Mouse (Mus musculus) hindbrain, embryonic 10.5 days (tissue): ENCODE measurements around the gene Acmsd. TPM values are rescaled to one million over a fixed set of nuclear protein-coding genes. Genes with fewer than 3 reads are reported as not detected.

ENCODE experiments used
- DNase-seq: peaks from one replicate; pipeline ENCODE4 v3.0.0-alpha.2; 2017; ENCODE audit warnings: low spot score
- H3K27ac ChIP-seq: fragments of 300-500 bp; sonication (generic); 2 replicates; pipeline ENCODE4 v1.5.1; 2016; ENCODE audit warnings: mild to moderate bottlenecking, moderate library complexity
- H3K27me3 ChIP-seq: fragments of 300-500 bp; sonication (generic); 2 replicates; pipeline ENCODE4 v1.6.1; 2016; ENCODE audit warnings: mild to moderate bottlenecking; ENCODE audit not compliant: poor library complexity, insufficient read depth, severe bottlenecking
- H3K36me3 ChIP-seq: fragments of 300-500 bp; sonication (generic); 2 replicates; pipeline ENCODE4 v1.6.1; 2016; ENCODE audit warnings: mild to moderate bottlenecking, moderate library complexity
- H3K4me1 ChIP-seq: fragments of 300-500 bp; sonication (generic); replicated peaks from 2 replicates; pipeline ENCODE4 v1.6.1; 2016; ENCODE audit warnings: mild to moderate bottlenecking
- H3K4me3 ChIP-seq: fragments of 300-500 bp; sonication (generic); 2 replicates; pipeline ENCODE4 v1.5.1; 2016; ENCODE audit warnings: mild to moderate bottlenecking, moderate library complexity
- H3K9me3 ChIP-seq: fragments of 300-500 bp; sonication (generic); 2 replicates; pipeline ENCODE4 v1.6.1; 2016; ENCODE audit warnings: mild to moderate bottlenecking, moderate library complexity
- WGBS: fragments of 180-500 bp; shearing (Covaris S2); methylation state at CpG from one replicate; pipeline ENCODE4 v1.1.7; 2016; 5-methylcytosine and 5-hydroxymethylcytosine counted together
- polyA plus RNA-seq: library from polyadenylated mRNA; unstranded; fragments of >200 nt; fragmentation: Nextera tagmentation; extraction: Ambion mirVana; gene quantifications from 2 replicates; pipeline ENCODE4 v1.2.1, GENCODE M21; 2016

Gene Acmsd
- 0.27 and 0.35 TPM in 2 replicates for polyA plus RNA-seq

DNA sequence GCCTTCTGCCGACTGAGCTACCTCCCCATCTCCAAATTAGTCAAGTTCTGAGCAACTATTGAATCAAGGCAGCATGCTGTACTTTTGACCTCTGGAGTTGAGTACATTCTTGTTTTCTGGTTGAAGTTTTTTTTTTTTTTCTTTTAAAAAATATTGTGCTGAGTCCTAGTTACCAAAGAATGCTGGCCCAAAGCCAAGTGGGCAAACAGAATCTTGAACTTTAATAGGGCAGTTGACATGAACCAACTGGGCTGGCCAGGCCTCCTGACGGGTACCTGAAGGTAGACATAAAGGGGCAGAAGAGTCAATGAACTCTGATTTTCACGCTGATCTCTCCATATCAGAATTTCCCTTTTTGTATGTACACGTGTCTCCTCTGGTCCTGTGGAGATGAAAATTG, at the start of gene Acmsd:
Gene Acmsd, plus strand, starts transcription at position 318 of the 400 bp plus-strand sequence.
- H3K27ac ChIP-seq: no peak within 1 kb of the TSS
- H3K9me3 ChIP-seq: peaks cover 4% of the 10 kb centered on the region; the same call in 1 of the 2 replicates
- H3K4me3 ChIP-seq: no peak within 1 kb of the TSS
- DNase-seq: no peak
- H3K27me3 ChIP-seq: no peaks in the 10 kb centered on the region
- WGBS: 90% methylated on average over 4 of the region's 4 CpGs
- 0 out of 2 replicates have a peak, but pooled peaks cover 3% of the 10 kb centered on the region for H3K4me1 ChIP-seq
- H3K36me3 ChIP-seq: no peaks in the 10 kb centered on the region

DNA sequence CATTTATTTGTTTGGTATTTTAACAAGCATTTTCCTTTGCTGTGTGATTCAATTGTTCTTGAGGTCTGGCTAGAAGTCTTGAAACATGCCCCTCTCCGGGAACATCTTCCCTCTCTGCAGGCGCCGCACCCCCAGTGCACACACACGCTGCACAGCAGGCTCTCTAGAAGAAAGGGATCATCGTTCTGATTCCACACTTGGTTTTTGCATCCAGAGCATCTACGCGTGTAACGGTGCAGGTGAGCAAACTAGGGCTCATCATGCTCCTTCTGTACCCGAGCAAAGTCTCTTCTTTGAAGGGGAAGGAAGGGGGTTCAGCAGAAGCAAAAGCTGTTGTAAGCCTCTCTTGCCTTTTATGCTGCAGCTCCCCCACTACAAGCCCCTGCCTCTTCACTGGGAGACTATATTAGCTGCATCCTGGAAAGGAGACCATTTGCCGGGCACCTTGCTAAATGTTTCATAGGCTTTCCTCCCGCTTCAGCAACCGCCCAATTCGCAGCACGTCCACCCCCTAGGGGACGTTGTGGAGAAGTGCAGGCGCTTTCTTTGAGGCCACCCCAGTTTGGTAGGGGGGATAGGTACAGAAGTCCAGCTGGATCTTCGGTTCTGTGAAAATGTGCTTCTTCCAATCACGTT, 49.6 kb upstream of the Acmsd start, which contains the start of gene Tmem163:
Gene Tmem163, minus strand, starts transcription at position 51 of the 636 bp plus-strand sequence.
- DNase-seq: peak; percentile 67
- WGBS: 12% methylated on average over 18 of the region's 18 CpGs
- H3K9me3 ChIP-seq: no peaks in the 10 kb centered on the region
- no peaks in the 10 kb centered on the region for H3K36me3 ChIP-seq
- peak within 1 kb of the TSS; percentile 86 for H3K27ac ChIP-seq
- peaks cover 56% of the 10 kb centered on the region for H3K27me3 ChIP-seq
- peak within 1 kb of the TSS; percentile 64 for H3K4me3 ChIP-seq
- H3K4me1 ChIP-seq: peaks cover 32% of the 10 kb centered on the region

DNA sequence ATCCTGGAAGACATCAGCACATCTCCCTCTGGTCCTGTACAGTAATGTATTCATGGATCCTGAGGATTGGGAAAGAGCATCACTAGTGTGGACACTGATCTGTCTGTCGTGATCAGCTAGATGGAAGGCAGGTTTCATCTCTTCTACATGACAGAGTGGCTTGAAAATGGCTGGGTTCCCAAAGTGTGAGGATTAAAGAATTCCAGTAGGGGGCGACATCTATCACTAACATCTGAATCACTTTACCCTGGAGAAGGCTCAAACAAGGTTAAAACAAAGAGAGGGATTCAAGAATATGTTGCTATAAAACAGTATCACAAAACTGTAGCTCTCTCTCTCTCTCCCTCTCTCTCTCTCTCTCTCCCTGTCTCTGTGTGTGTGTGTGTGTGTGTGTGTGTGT, 32.7 kb upstream of the Acmsd start:
- Histone ChIP-seq H3K4me1 (no peaks in the 10 kb centered on the region), H3K4me3 (no peak overlapping the region), H3K9me3 (no peaks in the 10 kb centered on the region), H3K27ac (no peak overlapping the region), H3K27me3 (no peaks in the 10 kb centered on the region), H3K36me3 (no peaks in the 10 kb centered on the region)
- no peak for DNase-seq
- whole genome bisulfite sequencing: 24% methylated on average over 2 of the region's 2 CpGs

DNA sequence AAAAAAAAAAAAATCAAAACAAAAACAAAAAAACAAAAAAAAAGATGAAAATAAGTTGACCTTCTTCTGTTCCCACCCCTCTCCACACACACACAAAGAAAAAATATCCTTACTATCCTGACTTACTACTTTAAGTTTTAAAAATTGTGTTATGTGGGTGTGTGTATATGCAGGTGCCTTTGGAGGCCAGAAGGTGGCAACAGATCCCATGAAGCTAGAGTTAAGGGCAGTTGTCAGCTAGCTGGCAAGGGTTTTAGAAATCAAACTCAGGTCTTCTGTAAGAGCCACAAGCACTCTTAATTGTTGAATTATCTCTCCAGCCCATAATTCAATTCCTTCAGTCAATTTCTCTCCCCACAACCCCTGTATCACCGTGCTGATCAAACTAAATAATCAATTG, 27.0 kb upstream of the Acmsd start:
- no peaks in the 10 kb centered on the region for H3K27me3 ChIP-seq
- H3K27ac ChIP-seq: no peak overlapping the region
- no peak for DNase-seq
- H3K36me3 ChIP-seq: no peaks in the 10 kb centered on the region
- no peaks in the 10 kb centered on the region for H3K9me3 ChIP-seq
- H3K4me1 ChIP-seq: no peaks in the 10 kb centered on the region
- WGBS: 74% methylated on average over 1 of the region's 1 CpGs
- no peak overlapping the region for H3K4me3 ChIP-seq

DNA sequence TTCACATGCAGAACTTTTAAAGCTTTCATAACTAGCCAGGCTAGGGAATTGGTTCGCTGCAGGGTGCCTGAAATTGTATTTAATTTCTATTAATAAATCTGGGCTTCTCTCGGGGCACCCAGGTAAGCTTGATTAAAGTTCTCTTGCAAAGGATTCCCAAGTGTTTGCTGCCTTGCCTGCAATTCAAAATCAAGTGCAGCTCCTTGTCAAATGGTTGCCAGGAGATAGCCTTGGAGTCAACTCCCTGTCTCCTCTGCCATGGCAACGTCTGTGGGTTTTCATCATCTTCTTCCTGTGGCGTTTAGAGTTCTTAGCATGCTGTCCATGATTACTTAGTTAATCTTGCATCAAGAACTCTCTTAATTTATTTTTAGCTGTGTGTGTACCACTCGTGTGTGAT, 22.9 kb upstream of the Acmsd start:
- Histone ChIP-seq H3K4me1 (no peaks in the 10 kb centered on the region), H3K36me3 (no peaks in the 10 kb centered on the region), H3K9me3 (no peaks in the 10 kb centered on the region), H3K27me3 (no peaks in the 10 kb centered on the region), H3K4me3 (no peak overlapping the region), H3K27ac (no peak overlapping the region)
- DNase-seq: no peak
- WGBS: 85% methylated on average over 5 of the region's 5 CpGs

DNA sequence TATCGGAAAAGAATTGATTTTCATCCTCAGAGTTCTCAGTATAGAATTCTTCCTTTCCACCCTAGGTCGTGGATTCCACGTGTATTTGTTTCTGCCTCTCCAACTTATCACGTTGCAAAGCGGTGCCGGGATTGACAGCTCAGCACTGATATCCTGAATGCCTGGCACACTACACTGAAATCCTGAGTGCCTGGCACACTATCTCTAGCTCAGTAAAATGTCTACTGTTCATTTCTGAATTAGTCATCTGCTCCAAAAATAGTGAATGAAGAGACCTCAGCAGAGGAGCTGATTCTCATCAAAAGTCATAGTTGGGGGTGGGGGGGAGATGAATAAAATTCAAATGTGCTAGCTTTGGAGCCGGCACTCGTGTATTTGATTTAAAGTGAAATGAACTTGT, 12.8 kb upstream of the Acmsd start:
- no peak overlapping the region for H3K4me3 ChIP-seq
- DNase-seq: no peak
- H3K27ac ChIP-seq: no peak overlapping the region
- no peaks in the 10 kb centered on the region for H3K9me3 ChIP-seq
- no peaks in the 10 kb centered on the region for H3K36me3 ChIP-seq
- 95% methylated on average over 8 of the region's 8 CpGs for WGBS
- no peaks in the 10 kb centered on the region for H3K27me3 ChIP-seq
- H3K4me1 ChIP-seq: no peaks in the 10 kb centered on the region

DNA sequence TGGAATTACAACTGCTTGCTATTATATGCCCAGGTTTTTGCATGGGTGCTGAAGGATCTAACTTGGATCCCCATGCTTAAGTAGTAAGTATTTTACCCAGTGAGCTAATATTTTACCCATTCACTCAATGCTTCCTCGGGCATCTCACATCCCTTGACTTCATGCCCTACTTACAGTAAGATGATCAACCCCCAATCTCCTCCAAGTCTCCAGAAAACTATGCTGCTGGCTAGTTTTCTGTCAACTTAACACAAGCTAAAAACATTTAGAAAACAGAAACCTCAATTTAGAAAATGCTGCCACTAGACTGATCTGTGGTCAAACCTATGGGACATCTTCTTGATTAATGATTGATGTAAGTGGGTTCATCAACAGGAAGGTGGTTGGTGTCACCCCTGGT, 10.9 kb upstream of the Acmsd start:
- Histone ChIP-seq H3K4me3 (no peak overlapping the region), H3K27ac (no peak overlapping the region), H3K27me3 (no peaks in the 10 kb centered on the region), H3K9me3 (no peaks in the 10 kb centered on the region), H3K36me3 (no peaks in the 10 kb centered on the region), H3K4me1 (no peaks in the 10 kb centered on the region)
- no peak for DNase-seq
- WGBS: 89% methylated on average over 1 of the region's 1 CpGs

DNA sequence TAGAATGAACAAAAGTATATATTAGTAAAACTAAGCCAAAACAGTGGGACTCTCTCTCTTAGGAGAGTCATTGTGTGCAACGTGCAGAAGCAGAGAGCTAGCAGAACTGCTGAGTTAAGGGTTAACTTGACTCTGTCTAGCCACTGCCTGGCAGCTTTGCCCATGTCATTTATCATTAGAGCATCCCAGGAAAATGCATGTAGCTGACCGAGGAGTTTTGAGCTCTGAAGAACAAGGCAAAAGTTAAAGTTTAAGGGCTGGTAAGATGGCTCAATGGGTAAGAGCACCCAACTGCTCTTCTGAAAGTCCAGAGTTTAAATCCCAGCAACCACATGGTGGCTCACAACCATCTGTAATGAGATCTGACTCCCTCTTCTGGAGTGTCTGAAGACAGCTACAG, 5.6 kb upstream of the Acmsd start:
- Histone ChIP-seq H3K27ac (no peak overlapping the region), H3K36me3 (no peaks in the 10 kb centered on the region), H3K9me3 (peaks cover under 1% of the 10 kb centered on the region; the same call in 1 of the 2 replicates), H3K4me1 (no peaks in the 10 kb centered on the region), H3K4me3 (no peak overlapping the region), H3K27me3 (no peaks in the 10 kb centered on the region)
- DNase-seq: no peak
- 72% methylated on average over 2 of the region's 2 CpGs for WGBS

DNA sequence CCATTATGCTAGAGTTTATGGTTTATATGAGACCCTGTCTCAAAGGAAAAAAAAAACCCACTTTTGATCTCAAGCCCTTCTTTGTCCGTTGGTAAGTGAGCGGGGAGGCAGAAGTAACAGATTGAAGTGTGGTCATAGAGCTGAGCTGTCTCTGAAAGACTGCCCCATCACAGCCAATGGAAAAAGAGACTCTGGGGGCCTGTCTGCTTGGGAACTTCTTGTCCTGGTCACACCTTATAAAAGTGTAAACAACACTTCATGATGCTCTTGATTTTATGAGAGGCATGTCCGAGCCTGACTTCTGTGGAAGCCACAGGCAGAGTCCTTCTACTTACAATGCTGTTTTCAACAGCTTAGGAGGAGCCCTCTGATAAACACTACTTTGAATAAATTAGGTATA, 1.9 kb downstream of the Acmsd start:
- H3K36me3 ChIP-seq: no peaks in the 10 kb centered on the region
- H3K4me3 ChIP-seq: no peak overlapping the region
- WGBS: 64% methylated on average over 3 of the region's 3 CpGs
- DNase-seq: no peak
- H3K27me3 ChIP-seq: no peaks in the 10 kb centered on the region
- no peak overlapping the region for H3K27ac ChIP-seq
- peaks cover 4% of the 10 kb centered on the region; the same call in 1 of the 2 replicates for H3K9me3 ChIP-seq
- 0 out of 2 replicates have a peak, but pooled peaks cover 3% of the 10 kb centered on the region for H3K4me1 ChIP-seq

DNA sequence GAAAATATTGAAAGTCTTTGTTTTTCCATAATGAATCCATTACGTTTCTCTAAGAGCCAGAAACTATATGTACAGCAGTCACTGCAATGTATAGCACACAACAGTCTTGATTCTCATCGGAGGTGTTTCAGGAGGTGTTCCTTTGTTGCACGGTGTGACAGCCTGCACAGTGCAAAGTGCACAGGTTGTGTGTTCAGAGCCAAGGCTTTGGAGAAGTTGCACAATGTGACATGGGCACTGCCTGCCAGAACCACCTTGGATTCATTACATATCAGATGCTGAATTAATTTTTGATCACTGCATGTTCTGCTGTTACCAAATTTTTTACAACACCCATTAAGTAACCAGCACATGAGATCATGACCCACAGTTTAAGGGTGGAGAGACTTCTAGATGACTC, 3.2 kb downstream of the Acmsd start:
- H3K4me1 ChIP-seq: 0 out of 2 replicates have a peak, but pooled peaks cover 3% of the 10 kb centered on the region
- no peak for DNase-seq
- no peaks in the 10 kb centered on the region for H3K27me3 ChIP-seq
- H3K27ac ChIP-seq: no peak overlapping the region
- H3K36me3 ChIP-seq: no peaks in the 10 kb centered on the region
- no peak overlapping the region for H3K4me3 ChIP-seq
- 86% methylated on average over 3 of the region's 3 CpGs for WGBS
- H3K9me3 ChIP-seq: peaks cover 4% of the 10 kb centered on the region; the same call in 1 of the 2 replicates

DNA sequence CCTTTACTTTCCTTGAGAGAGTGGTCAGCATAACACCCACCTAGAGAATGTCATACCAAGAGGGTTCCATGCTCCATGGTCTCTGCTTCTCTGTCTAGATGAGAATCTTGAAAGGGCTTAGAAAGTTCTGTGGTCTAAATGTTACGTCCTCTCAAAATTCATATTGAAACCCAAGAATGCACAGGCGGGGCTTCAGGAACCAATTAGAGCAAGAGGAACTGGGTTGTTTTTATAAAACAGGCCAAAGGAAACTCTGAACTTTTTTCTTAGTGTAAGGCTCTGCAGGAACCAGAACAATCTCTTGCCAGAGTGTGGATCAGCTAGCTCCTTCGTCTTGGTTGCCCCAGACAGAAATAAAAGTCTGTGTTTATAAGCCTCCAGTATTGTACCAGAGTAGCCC, 3.6 kb downstream of the Acmsd start:
- H3K27ac ChIP-seq: no peak overlapping the region
- H3K9me3 ChIP-seq: peaks cover 4% of the 10 kb centered on the region; the same call in 1 of the 2 replicates
- 0 out of 2 replicates have a peak, but pooled peaks cover 3% of the 10 kb centered on the region for H3K4me1 ChIP-seq
- H3K27me3 ChIP-seq: no peaks in the 10 kb centered on the region
- DNase-seq: no peak
- H3K4me3 ChIP-seq: no peak overlapping the region
- no peaks in the 10 kb centered on the region for H3K36me3 ChIP-seq
- WGBS: 78% methylated on average over 3 of the region's 3 CpGs

DNA sequence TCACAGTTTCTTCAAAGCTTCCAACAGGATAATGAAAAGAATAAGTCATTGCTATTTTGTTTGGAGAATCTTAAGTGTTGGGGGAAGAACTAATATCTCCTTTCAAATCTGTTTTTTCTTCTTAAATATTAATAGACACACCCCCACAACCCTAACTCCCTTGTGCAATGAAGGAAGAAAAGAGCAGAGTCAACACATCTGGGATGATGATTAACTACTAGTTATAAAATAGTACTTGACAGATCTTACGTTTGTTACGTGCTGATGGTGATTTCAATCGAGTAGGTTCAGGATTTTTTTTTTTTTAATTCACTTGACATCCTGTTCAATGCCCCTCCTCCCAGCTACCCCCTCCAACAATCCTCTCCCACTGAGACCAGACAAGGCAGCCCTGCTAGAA, 6.1 kb downstream of the Acmsd start:
- no peaks in the 10 kb centered on the region for H3K27me3 ChIP-seq
- WGBS: 81% methylated on average over 3 of the region's 3 CpGs
- H3K9me3 ChIP-seq: no peaks in the 10 kb centered on the region
- no peak overlapping the region for H3K27ac ChIP-seq
- DNase-seq: no peak
- no peaks in the 10 kb centered on the region for H3K36me3 ChIP-seq
- no peak overlapping the region for H3K4me3 ChIP-seq
- H3K4me1 ChIP-seq: 0 out of 2 replicates have a peak, but pooled peaks cover 3% of the 10 kb centered on the region

DNA sequence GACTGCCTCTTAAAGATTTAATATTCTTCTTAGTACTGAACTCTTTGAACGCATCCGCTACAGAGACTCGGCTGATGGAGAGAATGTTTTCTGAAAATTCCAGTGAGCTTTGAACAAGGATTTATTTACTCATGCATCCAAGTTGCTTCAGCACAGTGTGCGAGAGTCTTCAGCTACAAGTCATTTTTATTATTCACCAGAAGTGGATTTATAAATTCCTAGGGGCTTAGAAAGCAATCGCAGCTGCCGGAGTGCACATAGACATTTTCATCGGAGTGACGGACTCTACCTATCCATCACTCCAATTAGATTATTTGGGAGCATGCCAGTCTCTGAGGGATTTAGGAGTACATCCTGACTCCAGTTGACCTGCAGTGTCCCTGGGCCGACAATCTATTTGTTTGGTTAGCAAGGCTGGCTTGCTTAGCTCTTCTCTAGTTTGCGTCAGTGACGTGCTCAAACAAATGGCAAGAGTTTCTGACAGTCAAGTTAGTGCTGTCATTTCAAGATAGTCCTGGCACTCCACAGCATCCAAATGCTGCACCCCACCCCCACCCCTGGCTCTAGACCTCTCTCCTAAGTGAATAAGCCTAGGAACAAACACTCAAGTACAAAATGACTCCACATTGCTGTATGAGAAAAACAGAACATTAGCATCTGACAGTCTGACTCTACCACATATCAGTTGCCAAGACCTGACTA, 21.3 kb downstream of the Acmsd start:
- H3K36me3 ChIP-seq: no peaks in the 10 kb centered on the region
- H3K9me3 ChIP-seq: 0 out of 2 replicates have a peak, but pooled peaks cover 3% of the 10 kb centered on the region
- no peak for DNase-seq
- no peak overlapping the region for H3K4me3 ChIP-seq
- H3K27ac ChIP-seq: no peak overlapping the region
- H3K4me1 ChIP-seq: no peaks in the 10 kb centered on the region
- no peaks in the 10 kb centered on the region for H3K27me3 ChIP-seq
- 89% methylated on average over 11 of the region's 11 CpGs for WGBS
